Mouse (Mus musculus) heart, postnatal 36 days (tissue): ENCODE measurements around the gene Sp4. TPM values are rescaled to one million over a fixed set of nuclear protein-coding genes. Genes with fewer than 3 reads are reported as not detected.

Source experiments
- DNase-seq, 2 experiments: peaks; one replicate each; pipeline ENCODE4 v3.0.0; 2021 to 2022
- intact Hi-C: fragments of 180-260 bp; cut with DNase I; formaldehyde crosslinking; loops from one replicate; pipeline ENCODE4 v1.15.1; 2025
- total RNA-seq, 2 experiments: library from RNA; stranded (reverse); gene quantifications; 2 replicates each; pipeline ENCODE4 v1.2.3; 2021

The Sp4 gene
- 10 to 100 TPM in 1 of 2 experiments, 1 to 10 TPM in 1; 8.1 to 13.6 TPM for total RNA-seq

DNA sequence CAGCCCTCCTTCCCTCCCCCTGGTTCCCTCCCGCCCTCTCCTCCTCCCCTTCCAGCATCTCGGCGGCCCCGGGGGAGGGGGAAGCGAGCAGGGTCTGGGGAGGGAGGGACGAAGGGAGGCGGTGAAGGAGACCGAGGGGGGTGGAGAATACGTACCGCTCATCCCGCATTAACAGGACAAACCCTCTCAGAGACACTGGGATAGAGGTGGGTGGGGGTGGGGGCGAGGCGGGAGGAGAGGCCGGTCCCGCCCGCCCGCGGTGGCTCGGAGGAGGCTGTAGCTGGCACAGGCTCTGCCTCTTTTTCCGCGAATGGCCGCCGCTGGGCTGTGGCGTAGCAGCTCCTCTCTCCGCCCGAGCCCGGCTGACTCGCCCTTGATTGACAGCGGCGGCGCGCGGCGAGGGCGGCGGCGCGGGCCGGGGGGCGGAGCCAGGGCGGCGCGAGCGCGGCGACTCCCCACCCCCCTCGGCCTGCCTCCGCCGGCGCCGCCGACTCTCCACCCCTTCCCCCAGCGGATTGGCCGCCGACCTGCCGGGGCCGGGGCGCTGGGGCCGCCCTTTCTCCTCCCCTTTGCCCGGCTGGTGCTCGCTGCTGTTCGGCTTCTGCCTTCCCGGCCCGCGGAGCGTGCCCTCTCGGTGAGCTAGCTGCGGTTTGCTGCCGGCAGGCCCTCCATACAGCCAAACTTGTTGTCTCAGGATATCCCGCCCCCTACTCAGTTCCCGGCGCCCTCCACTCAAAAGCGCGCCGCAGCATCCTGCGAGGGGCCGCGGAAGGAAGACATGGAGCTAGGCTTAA, at the start of gene Sp4:
TSS of gene Sp4 (minus strand) at position 369 of the 794 bp plus-strand sequence.
- DNase-seq, result peak; percentile 86 to 92
- intact Hi-C loops, result loop anchor here (10.0 kb wide), 1 partner anchor 544 kb away; the partner anchor contains the start of gene Sp8

DNA sequence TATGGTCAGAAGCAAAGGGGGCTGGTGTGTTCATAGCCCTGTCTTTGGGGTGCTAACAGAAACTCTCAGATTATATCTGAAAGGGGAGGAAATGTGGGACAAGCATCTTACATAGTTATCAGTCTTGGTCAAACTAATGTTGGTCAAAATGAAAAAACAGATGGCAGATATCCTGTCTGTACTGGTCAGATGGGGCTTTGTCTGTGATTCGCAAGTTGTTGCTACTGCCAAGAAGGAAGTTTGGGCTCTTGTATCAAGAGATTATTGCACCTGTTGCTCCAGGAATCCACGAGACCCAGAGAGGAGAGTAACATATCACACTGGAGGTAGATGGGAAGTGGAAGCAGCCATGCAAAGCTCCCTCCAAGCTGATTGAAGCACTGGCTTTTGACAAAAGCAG, 37.9 kb upstream of the Sp4 start:
- intact Hi-C loops, result no loop called here
- no peak for DNase-seq

DNA sequence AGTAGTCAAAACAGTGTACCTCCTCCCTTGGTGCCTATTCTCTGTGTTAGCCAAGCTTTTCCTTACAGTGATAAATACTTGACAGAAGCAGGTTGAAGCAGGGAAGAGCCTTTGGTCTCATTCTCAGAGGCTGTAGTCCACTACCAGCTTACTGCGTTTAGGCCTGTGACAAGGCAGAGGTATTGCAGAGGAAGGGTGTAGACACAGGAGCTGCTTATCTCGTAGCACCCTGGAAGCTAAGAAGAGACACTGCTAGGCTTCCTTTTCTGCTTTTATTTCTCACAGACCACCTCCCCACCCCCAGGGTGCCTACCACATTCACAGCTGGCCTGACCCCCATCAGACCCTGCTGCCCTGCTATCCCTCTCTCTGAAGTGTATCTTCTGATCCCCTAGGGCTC, 37.0 kb upstream of the Sp4 start:
- intact Hi-C loops, result no loop called here
- no peak for DNase-seq

DNA sequence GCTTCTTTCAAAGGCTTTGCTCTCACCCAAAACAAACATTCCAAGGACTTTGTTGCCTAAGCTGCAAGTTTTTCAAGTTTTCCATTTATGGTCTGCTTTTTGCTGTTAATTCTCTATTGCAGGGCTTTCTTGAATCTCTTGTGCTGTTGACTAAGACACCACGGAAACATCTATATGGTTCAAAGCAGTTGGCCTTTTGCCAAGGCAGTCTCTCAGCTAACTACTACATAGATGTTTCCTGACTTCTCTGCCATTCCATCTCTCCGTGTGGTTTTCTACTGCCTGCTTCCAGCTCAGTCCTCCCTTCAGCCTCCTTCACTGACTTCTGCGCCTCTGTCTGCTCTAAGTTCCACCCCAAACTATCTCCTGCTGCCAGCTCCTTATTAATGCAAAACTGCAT, 36.1 kb upstream of the Sp4 start:
- intact Hi-C loops, result no loop called here
- no peak for DNase-seq

DNA sequence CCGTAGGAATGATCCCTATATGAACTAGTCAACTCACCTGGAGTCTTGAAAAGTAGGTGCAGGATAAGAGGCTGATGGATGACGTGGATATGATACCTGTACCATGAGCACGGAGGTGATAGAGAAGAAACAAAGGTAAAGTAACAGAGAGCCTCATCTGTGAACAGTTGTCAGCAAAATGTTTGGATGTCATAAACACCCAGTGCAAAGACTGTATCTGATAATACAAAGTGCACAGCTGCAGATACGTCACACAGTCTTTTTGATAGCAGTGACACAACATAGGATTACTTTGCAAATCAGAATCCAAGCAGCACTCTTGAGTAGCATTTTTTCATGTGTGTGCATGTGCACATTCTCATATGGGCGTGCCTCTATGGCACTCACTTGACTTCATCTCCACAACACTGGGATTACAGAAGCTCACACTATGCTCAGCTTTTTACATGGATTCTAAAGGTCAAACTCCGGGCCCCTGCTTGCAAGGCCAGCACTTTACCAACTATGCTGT, 27.6 kb upstream of the Sp4 start:
- DNase-seq, result no peak
- intact Hi-C loops, result no loop called here

DNA sequence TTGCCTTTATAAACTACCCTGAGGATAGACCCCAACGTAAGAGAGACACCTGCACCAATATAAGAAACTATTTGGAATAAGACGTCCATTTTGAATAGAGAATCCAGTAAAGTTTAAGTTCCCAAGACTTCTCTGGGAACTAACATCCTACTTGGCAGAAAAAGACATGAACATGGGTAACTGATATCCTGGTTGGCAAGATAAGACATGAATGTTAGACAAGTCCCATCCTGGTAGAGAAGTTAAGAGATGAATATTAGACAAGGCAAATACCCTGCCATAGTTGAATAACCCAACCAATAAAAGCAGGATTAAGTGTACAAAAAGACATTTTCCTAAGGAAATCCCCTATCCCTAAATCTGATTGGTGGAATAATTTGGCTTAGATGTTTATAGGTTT, 26.3 kb upstream of the Sp4 start:
- DNase-seq, result no peak
- intact Hi-C loops, result no loop called here

DNA sequence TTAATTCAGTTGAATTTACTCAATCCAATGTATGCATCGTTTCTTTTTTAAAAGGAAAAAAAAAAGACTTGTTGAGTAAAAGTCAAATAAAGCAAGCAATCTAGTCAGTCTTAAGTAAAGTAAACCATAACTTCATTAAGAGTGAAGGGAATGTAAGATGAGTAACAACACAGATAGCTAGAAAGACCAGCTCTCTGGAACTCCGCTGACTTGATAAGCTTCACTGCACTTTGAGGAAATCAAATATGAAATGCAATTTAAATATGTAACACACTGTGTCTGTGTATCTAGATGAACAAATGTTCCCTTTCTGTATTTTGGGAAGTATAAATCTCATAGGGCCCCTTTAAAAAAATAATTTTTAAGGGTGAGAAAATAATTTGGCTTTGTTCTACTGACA, 24.9 kb upstream of the Sp4 start:
- intact Hi-C loops, result no loop called here
- no peak for DNase-seq

DNA sequence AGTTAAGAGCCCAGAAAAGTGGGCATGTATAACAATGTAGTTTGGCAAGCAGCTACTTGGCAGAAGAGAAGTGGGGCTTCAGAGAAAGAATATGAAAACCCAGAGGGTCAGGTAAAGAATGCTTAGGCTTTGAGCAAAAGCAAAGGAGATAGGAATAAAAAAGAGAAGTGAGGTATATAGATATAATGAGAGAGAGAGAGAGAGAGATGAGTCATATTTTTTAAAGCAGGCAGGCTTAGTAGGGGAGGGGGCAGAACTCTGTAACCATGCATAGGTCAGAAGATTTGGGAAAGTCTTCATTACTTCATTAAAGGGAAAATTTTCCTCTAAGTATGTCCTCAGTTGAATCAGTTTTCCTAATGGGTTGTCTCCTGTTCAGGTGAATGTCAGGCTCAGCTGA, 18.8 kb upstream of the Sp4 start:
- DNase-seq, result no peak
- intact Hi-C loops, result no loop called here

DNA sequence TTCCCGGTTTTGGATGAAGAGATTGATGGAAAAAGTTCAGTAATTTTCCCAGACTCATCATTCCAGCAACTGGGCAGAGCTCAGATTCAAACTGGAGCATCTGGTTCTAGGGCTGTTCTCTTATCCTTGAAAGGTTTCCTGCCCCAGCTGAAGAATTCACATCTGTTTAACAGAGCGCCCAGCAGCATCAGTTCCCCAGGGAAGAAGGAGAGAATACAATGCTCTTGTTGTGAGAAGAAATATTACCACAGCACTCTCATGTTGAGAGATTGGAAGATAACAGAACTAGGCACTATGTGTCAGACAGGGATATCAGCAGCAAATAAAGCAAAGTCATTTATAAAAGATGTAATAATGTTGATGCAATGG, 13.2 kb upstream of the Sp4 start:
- intact Hi-C loops, result no loop called here
- DNase-seq, result no peak

DNA sequence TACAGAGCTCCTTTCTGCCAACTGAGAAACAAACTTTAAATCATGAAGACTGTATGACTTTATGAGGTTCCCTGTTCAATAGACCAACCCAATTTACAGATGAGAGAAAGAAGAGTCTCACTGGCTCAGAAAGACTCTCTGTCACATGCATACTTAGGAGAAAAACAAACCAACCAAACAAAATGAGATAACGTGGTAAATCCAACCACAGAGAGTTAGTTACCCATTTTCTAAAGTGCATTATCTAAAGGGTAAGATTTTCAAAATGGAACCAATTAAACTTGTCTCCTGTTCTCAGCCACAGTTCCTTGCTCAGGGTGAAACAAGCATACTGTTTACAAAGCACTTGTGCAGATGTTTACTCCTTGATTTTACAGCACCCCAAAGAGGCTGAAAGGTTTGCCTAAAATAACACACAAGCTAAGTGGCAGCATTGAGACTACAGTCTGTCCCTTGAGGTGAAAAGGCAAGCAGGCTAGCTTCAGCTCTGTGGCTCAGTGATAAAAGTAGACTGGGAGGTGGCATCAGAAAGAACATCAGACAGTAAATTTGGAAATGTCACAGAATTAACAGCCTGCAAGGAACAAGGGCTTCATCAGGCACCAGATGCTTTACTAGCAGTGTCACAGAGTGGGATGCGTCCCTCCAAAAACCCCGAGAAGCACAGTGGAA, 12.7 kb upstream of the Sp4 start:
- intact Hi-C loops, result no loop called here
- no peak for DNase-seq

DNA sequence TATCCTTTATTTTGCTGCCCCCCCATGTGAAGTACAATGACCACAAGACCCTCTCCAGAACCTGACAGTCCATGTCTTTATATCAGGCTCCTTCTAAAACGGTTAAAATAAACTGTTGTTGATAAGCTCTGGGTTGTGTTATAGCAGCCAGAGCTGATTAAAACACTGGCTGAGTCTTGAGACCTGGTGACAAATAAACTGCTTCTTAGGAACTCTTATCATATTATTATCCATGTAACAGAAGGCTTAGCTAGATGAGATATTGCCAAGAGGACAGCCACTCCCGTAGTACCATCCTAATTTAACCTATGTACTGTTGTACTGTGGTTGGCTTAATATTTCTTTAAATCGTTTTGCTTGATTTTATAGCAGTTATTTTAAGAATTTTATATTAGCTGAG, 2.3 kb upstream of the Sp4 start:
- no peak for DNase-seq
- intact Hi-C loops, result loop anchor here (10.0 kb wide), 1 partner anchor 541 kb away; the partner anchor contains the start of gene Sp8

DNA sequence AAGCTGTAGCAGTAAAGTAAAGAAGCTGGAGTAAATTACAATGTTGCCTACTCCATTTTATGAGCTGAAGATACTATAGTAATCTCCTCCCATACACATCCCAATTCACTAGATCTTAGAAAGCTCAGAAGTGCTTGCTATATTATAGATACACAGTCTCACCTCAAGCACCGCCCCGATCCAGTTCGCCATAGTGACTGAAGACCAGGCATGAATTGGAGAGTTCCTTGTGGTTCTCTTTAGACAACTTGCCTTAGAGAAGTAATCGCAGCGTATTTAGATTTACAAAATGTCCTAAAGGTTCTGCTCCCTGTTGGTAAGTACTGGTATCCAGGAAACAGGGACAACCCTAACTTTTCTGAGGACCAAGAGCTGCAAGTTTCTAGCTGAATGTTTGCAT, 1.8 kb upstream of the Sp4 start:
- intact Hi-C loops, result loop anchor here (10.0 kb wide), 1 partner anchor 542 kb away; the partner anchor contains the start of gene Sp8
- DNase-seq, result no peak

DNA sequence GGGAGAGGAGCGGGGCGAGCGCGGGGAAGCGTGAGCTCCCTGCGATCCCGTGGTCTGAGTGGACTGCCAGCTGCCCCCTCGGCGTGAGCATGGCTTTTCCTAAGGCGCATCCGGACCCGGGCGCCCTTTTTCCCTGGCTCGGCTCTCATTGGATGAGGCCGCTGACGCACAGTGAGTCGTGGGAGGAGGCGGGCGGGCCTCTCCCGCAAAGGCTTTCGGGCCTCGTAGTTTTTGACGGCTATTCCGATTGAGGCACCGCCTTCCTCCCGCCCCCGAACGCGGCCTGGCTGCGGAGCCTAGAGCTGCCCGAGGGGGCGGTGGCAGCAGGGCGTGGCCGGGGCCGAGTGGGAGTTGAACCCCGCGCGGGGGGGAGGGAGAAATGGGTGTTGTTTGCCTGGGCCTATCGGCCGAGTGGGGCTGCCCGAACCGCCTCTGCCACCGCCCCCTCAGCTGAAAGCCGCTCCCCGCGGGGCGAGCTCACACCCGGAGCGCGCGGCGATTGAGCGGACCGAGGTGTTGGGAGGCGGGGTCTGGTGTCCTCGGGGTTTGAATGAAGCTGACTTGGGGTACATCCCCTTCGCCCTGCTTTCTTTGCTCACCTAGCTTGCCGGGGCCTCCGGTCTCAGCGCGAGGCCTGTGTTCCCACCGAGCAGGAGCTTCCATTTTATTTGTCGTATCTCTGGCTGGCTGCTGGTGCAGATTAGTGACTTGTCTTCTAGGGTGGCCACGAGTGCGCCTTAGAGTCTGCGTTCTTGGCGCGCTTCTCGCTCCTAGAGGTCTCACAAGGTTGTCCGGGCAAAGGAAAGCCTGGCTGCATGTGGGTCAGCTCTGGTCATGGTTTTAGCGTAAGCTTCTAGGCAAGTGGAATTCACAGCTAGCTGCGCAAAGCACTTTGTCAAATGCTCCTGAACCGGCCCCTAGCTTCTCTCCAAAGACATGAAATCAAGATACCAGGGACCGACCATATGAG, 911 bp upstream of the Sp4 start:
- peak; percentile 99 for DNase-seq
- intact Hi-C loops, result loop anchor here (10.0 kb wide), 1 partner anchor 543 kb away; the partner anchor contains the start of gene Sp8

DNA sequence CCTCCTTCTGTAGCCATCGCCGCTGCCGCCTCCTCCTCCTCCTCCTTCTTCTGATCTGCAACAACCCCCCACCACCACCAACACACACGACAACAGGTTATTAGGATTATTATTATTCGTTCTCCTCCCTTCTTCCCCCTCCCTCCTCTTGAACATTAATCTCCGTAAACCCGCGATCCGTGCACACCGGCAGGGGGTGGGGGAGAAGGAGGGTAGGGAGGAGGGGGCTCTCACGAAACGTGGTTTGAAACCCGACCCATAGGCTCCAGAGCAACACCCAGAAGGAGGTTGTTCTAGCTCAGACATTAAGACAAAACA, 527 bp downstream of the Sp4 start:
- DNase-seq, result no peak
- intact Hi-C loops, result loop anchor here (10.0 kb wide), 1 partner anchor 544 kb away; the partner anchor contains the start of gene Sp8

DNA sequence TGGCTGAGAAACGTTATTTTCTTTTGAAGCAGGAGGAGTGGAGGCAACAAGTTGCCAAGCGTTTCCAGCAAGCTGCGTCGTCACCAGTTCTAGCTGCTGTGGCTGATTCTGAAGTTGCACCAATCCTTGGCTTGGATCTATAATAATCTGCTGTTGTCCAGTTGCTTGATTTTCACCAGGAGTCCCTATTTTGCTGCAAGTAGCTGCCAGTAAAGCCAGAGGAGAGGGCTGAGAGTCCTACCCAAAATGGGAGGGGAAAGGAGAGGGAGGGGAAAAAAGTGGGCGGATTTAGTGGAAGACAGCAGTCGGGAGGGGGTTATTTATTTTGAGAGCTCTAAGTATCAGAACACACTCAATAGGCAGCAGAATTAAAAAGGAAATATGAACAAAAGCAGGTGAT, 1.3 kb downstream of the Sp4 start:
- intact Hi-C loops, result loop anchor here (10.0 kb wide), 1 partner anchor 545 kb away; the partner anchor contains the start of gene Sp8
- DNase-seq, result peak; percentile 41 to 42

DNA sequence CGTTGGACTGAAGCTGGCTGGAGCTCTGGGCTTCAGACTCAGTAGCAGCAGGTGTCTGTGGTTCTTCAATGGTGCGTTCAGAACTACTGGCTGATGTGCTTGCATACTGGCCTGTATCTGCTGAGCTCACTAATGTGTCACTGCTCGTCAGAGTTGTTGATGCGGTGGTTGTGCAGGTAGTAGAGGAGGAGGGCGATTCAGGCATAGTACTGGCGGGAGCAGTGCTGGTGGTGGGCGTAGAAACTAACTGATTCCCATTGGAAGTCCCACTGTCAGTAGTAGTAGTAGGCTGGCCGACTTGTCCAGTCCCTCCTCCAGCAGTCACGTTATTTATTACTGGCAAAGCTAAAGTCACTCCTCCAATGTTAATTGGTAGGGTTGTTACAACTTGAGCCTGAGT, 2.1 kb downstream of the Sp4 start:
- DNase-seq, result no peak
- intact Hi-C loops, result no loop called here

DNA sequence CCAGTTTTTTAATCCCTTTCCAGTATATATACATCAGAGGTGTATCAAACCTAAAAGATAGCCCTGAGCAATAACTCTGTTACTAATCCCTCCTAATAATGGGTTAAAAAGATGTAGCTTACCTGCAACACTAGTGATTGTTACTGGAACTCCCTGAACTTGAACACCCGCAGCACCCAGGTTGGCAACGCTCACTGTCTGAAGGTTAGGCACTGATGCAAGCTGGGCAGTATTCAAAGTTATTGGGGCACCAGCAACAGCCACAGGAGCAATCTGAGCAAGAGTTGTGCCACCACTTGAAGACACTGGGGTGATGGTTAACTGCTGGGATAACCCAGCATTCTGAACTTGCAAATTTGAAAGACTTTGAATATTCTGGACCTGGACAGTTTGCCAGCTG, 2.7 kb downstream of the Sp4 start:
- no peak for DNase-seq
- intact Hi-C loops, result no loop called here

DNA sequence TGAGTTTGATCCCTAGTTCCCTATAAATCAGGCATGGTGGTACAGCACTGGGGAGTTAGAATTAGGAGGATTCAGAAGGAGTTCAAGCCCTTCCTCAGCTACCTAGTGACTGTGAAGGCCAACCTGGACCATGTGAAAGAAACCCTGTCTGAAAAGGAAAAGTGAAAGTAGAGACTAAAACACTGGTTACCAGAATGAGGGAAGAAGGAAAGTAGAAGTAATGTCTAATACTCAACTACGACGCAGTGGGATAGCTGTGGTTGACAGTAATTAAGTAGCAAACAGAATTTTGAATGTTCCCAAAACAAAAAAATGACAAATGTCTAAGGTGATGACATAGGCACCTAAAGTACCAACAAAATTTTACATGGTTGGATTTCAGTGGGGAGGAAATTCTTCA, 5.0 kb downstream of the Sp4 start:
- intact Hi-C loops, result no loop called here
- DNase-seq, result no peak

DNA sequence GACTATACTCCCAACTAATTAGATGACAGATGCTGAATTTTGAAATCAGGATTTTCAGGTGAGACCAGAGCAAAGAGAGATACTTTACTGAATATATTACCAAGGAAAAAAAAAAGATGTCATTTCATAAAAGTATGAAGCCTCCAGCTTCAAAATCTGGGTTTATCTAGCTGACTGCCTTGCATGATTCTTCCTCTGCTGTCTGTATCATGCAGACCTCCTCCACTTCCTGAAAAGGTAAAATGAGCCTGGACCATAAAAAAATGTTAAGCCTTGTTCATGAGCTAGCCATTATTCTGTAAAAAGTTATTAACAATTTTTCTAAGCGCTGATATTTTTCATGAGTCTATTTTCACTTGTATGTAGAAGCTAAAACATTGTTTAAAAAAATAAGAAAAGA, 5.4 kb downstream of the Sp4 start:
- intact Hi-C loops, result no loop called here
- no peak for DNase-seq

DNA sequence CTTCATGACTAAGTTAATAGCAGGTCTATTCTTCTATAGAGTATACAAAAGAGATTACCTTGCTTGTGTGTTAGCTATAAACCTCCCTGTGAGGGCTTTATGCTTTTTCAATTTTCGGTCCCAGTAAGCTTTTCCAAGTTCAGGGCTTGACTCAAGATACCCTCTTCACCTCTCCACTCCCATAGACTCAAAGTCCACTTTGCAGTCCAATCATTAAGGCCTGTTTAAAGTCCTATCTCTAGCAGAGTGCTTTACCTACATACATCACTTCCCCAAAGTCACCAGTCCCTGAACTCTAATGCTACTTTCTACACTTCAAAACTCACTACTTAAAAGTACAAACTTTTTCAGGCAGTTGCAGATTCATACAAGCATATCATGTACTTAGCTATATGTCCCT, 12.3 kb downstream of the Sp4 start:
- DNase-seq, result no peak
- intact Hi-C loops, result no loop called here

DNA sequence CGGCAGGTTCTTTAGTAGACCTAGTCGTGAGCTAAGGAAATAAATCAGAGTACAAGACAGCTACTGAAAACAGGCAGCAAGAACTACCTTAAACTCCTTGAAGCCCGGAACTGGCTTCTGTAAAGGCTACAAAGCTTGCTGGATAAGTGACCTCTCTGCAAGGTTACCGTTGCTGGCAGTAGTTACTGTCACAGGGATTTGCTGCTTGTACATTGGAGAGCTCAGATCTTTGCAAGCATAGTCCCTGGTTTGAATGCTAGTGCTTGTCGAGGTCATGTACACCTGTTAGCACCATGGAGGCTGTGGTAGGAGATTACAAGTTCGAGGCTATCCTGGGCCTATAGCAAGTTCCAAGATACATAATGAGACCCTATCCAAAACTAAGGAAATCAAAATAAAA, 16.1 kb downstream of the Sp4 start:
- peak in 1 of 2 experiments; percentile 8 for DNase-seq
- intact Hi-C loops, result no loop called here
